In genomic region chr15:101859735-101860170, GRCm38 (mm10) we compare ENCODE assay signal across 9 mouse cellular contexts. TPM values are rescaled to one million over a fixed set of nuclear protein-coding genes. Genes with fewer than 3 reads are reported as not detected.
DNase-seq lines count a peak whose midpoint lies in the region; ATAC-seq and TF ChIP-seq lines count a peak whose summit lies in the region.
"Had no signal": no experiment of that assay in that cellular context is flagged by ENCODE, and none has a peak within 500 bp of the region (broad histone marks: within the 10 kb centered on the region; RNA-seq: fewer than 3 reads in every experiment).

No protein-coding gene starts in this region.

- under 1% methylated on average over 33 of the region's 33 CpGs for WGBS in heart, adult 2 months
- under 1% methylated on average over 33 of the region's 33 CpGs for WGBS in midbrain, embryonic 14.5 days
- WGBS in stomach, postnatal 0 days: under 1% methylated on average over 31 of the region's 33 CpGs

- TF ChIP-seq POLR2A in bone marrow macrophage, adult 2 months (IDR thresholded peaks at IDR 0.05; ENCODE audit: borderline replicate concordance, low read depth, low read length): no peak
- no peak for TF ChIP-seq POLR2A in heart, adult 2 months (IDR thresholded peaks at IDR 0.05; ENCODE audit: insufficient read depth, low read depth, low read length)

- H3K27me3 ChIP-seq in heart, adult 2 months (ENCODE audit: control insufficient read depth, insufficient read depth, low read length): peaks cover 8% of the 10 kb centered on the region
- H3K27me3 ChIP-seq in midbrain, embryonic 14.5 days (ENCODE audit: control insufficient read depth, insufficient read depth, low read length): peaks cover 25% of the 10 kb centered on the region; the same call in 1 of the 2 replicates
- H3K27me3 ChIP-seq in stomach, postnatal 0 days (ENCODE audit: control insufficient read depth, insufficient read depth, low read length): no peaks in the 10 kb centered on the region

- no peaks in the 10 kb centered on the region for H3K36me3 ChIP-seq in heart, adult 2 months (ENCODE audit: control insufficient read depth, insufficient read depth, low read length)
- no peaks in the 10 kb centered on the region for H3K36me3 ChIP-seq in midbrain, embryonic 14.5 days (ENCODE audit: control insufficient read depth, insufficient read depth, low read length)
- no peaks in the 10 kb centered on the region for H3K36me3 ChIP-seq in stomach, postnatal 0 days (ENCODE audit: control insufficient read depth, insufficient read depth, low read length)

- no peak for TF ChIP-seq CTCF in bone marrow macrophage, adult 2 months (IDR thresholded peaks at IDR 0.05; ENCODE audit: low read depth, low read length)
- TF ChIP-seq CTCF in heart, adult 2 months (IDR thresholded peaks at IDR 0.05): no peak
- TF ChIP-seq CTCF in stomach, postnatal 0 days (IDR thresholded peaks at IDR 0.05; ENCODE audit: low read depth): peak; percentile 21; the same call in 1 of the 2 replicates

- no peaks in the 10 kb centered on the region for H3K9me3 ChIP-seq in midbrain, embryonic 14.5 days (ENCODE audit: control insufficient read depth, low read length)
- no peaks in the 10 kb centered on the region for H3K9me3 ChIP-seq in stomach, postnatal 0 days (ENCODE audit: control insufficient read depth, low read length)

- no peak for ATAC-seq in midbrain, embryonic 14.5 days (ENCODE audit: low FRiP score, low TSS enrichment)
- ATAC-seq in stomach, postnatal 0 days (ENCODE audit: low FRiP score, low TSS enrichment): peak; percentile 28; the same call in 1 of the 2 replicates

- H3K9ac ChIP-seq in heart, adult 2 months (ENCODE audit: low read depth, low read length): peak overlapping the region; percentile 43
- peak overlapping the region; percentile 59 for H3K9ac ChIP-seq in midbrain, embryonic 14.5 days (replicated peaks; ENCODE audit: low read length)
- H3K9ac ChIP-seq in stomach, postnatal 0 days (ENCODE audit: low read length): peak overlapping the region; percentile 59

- peaks cover 8% of the 10 kb centered on the region for H3K4me1 ChIP-seq in bone marrow macrophage, adult 2 months (ENCODE audit: control insufficient read depth, insufficient read depth, low read length)
- peaks cover 1% of the 10 kb centered on the region; the same call in 1 of the 2 replicates for H3K4me1 ChIP-seq in heart, adult 2 months (ENCODE audit: control insufficient read depth, insufficient read depth, low read length)
- H3K4me1 ChIP-seq in midbrain, embryonic 14.5 days (ENCODE audit: control insufficient read depth, insufficient read depth, low read length): peaks cover 7% of the 10 kb centered on the region; the same call in 1 of the 2 replicates
- no peaks in the 10 kb centered on the region for H3K4me1 ChIP-seq in stomach, postnatal 0 days (replicated peaks; ENCODE audit: control insufficient read depth, insufficient read depth)

- H3K4me3 ChIP-seq in bone marrow macrophage, adult 2 months (ENCODE audit: insufficient read depth, low read length): peak overlapping the region; percentile 42
- peak overlapping the region; percentile 37 for H3K4me3 ChIP-seq in heart, adult 2 months
- H3K4me3 ChIP-seq in midbrain, embryonic 14.5 days (replicated peaks; ENCODE audit: low read depth, low read length): peak overlapping the region; percentile 43
- peak overlapping the region; percentile 34 for H3K4me3 ChIP-seq in stomach, postnatal 0 days (ENCODE audit: low read depth, low read length)

- intact Hi-C loops in heart, adult 2 months (cut with DNase I): no loop called here

- H3K4me2 ChIP-seq in midbrain, embryonic 14.5 days (ENCODE audit: low read length): peak overlapping the region; percentile 82
- H3K4me2 ChIP-seq in stomach, postnatal 0 days (replicated peaks; ENCODE audit: low read depth): peak overlapping the region; percentile 70

- H3K79me2 ChIP-seq in heart, adult 2 months (replicated peaks; ENCODE audit: control insufficient read depth, insufficient read depth, low read length): no peaks in the 10 kb centered on the region

- peak; percentile 48 to 53 for DNase-seq in cerebellum, postnatal 10 days
- no peak for DNase-seq in cerebellum, adult 8-10 months
- DNase-seq in heart, adult 2 months: peak; percentile 28 to 53
- DNase-seq in kidney, adult 11 months: peak; percentile 15
- peak; percentile 14 for DNase-seq in liver
- DNase-seq in midbrain, embryonic 14.5 days: peak; percentile 78
- DNase-seq in stomach, postnatal 0 days (ENCODE audit: low spot score): peak; percentile 80

- TF ChIP-seq EP300 in heart, adult 2 months (IDR thresholded peaks at IDR 0.05; ENCODE audit: insufficient read depth, low read depth, low read length): no peak
- no peak for TF ChIP-seq EP300 in stomach, postnatal 0 days (optimal IDR thresholded peaks at IDR 0.05)

- no peak overlapping the region for H3K27ac ChIP-seq in bone marrow macrophage, adult 2 months (ENCODE audit: insufficient read depth, low read depth, low read length)
- no peak overlapping the region for H3K27ac ChIP-seq in heart, adult 2 months
- no peak overlapping the region for H3K27ac ChIP-seq in midbrain, embryonic 14.5 days (replicated peaks; ENCODE audit: low read depth, low read length)
- peak overlapping the region; percentile 75 for H3K27ac ChIP-seq in stomach, postnatal 0 days (replicated peaks)

RNA-seq across cellular contexts. Expression of gene Krt1, which starts 9.2 kb away (rescaled TPM):
- polyA plus RNA-seq in bone marrow macrophage, adult 2 months (2012; ENCODE audit: insufficient read depth, insufficient read length, missing spikeins): not detected in 2 replicates
- not detected for total RNA-seq in heart, adult 2 months (2021)
- polyA plus RNA-seq in heart, adult 2 months (2012; rRNA removed): 0.04 TPM in 1 of 2 replicates, not detected in the other
- 6.7 and 10.7 TPM in 2 replicates for polyA plus RNA-seq in midbrain, embryonic 14.5 days (2014; fragmentation: Nextera tagmentation; extraction: Ambion mirVana)
- polyA plus RNA-seq in stomach, postnatal 0 days (2015; fragmentation: Nextera tagmentation; extraction: Ambion mirVana): 588 and 700 TPM in 2 replicates

RNA-seq across cellular contexts. Expression of gene Krt77, which starts 9.8 kb away (rescaled TPM):
- 0.19 and 0.27 TPM in 2 replicates for polyA plus RNA-seq in bone marrow macrophage, adult 2 months (2012; ENCODE audit: insufficient read depth, insufficient read length, missing spikeins)
- under 1 TPM in 1 of 2 experiments, not detected in 1; 0.31 TPM for total RNA-seq in heart, adult 2 months (2021)
- polyA plus RNA-seq in heart, adult 2 months (2012; rRNA removed): not detected in 2 replicates
- 0.07 and 0.42 TPM in 2 replicates for polyA plus RNA-seq in midbrain, embryonic 14.5 days (2014; fragmentation: Nextera tagmentation; extraction: Ambion mirVana)
- 5.1 and 5.3 TPM in 2 replicates for polyA plus RNA-seq in stomach, postnatal 0 days (2015; fragmentation: Nextera tagmentation; extraction: Ambion mirVana)

RNA-seq across cellular contexts. Expression of gene Krt76, which starts 33.0 kb away (rescaled TPM):
- not detected in 2 replicates for polyA plus RNA-seq in bone marrow macrophage, adult 2 months (2012; ENCODE audit: insufficient read depth, insufficient read length, missing spikeins)
- total RNA-seq in heart, adult 2 months (2021): not detected
- polyA plus RNA-seq in heart, adult 2 months (2012; rRNA removed): not detected in 2 replicates
- not detected in 2 replicates for polyA plus RNA-seq in midbrain, embryonic 14.5 days (2014; fragmentation: Nextera tagmentation; extraction: Ambion mirVana)
- polyA plus RNA-seq in stomach, postnatal 0 days (2015; fragmentation: Nextera tagmentation; extraction: Ambion mirVana): 1.9 and 2.2 TPM in 2 replicates
- total RNA-seq: layer of hippocampus, adult 18-20 months had no signal

RNA-seq across cellular contexts. Expression of gene Krt2, which starts 41.8 kb away (rescaled TPM):
- polyA plus RNA-seq in bone marrow macrophage, adult 2 months (2012; ENCODE audit: insufficient read depth, insufficient read length, missing spikeins): not detected in 2 replicates
- total RNA-seq in heart, adult 2 months (2021): not detected
- polyA plus RNA-seq in heart, adult 2 months (2012; rRNA removed): not detected in 2 replicates
- not detected in 2 replicates for polyA plus RNA-seq in midbrain, embryonic 14.5 days (2014; fragmentation: Nextera tagmentation; extraction: Ambion mirVana)
- polyA plus RNA-seq in stomach, postnatal 0 days (2015; fragmentation: Nextera tagmentation; extraction: Ambion mirVana): not detected in 2 replicates

RNA-seq across cellular contexts. Expression of gene Krt73, which starts 57.6 kb away (rescaled TPM):
- not detected in 2 replicates for polyA plus RNA-seq in bone marrow macrophage, adult 2 months (2012; ENCODE audit: insufficient read depth, insufficient read length, missing spikeins)
- not detected for total RNA-seq in heart, adult 2 months (2021)
- not detected in 2 replicates for polyA plus RNA-seq in heart, adult 2 months (2012; rRNA removed)
- polyA plus RNA-seq in midbrain, embryonic 14.5 days (2014; fragmentation: Nextera tagmentation; extraction: Ambion mirVana): 1.1 and 2.0 TPM in 2 replicates
- not detected in 2 replicates for polyA plus RNA-seq in stomach, postnatal 0 days (2015; fragmentation: Nextera tagmentation; extraction: Ambion mirVana)

Comparison
In these comparisons a context has a peak if more than half of its experiments do, and no peak if none do; other contexts are left out.
1. RNA of gene Krt1, which starts 9.2 kb away (polyA plus RNA-seq): 588 to 700 TPM in stomach, postnatal 0 days; 6.7 to 10.7 TPM in midbrain, embryonic 14.5 days, not detected in bone marrow macrophage, adult 2 months and 0.04 TPM in heart, adult 2 months; every median in the first group is over 10 times any median in the second.
2. Peak in every context shown above with its lines, with median percentiles within 50 percentile points of each other: H3K4me3 ChIP-seq and H3K9ac ChIP-seq.